Mouse (Mus musculus) stomach, postnatal 0 days (tissue): Measurements from ENCODE around the gene Eif2d. TPM values are rescaled to one million over a fixed set of nuclear protein-coding genes. Genes with fewer than 3 reads are reported as not detected.

ENCODE experiments used
- ATAC-seq: fragments of 200-750 bp; cut with Nextera tagmentation; 2 replicates; pipeline ENCODE4 v1.8.0; 2017; ENCODE audit not compliant: low FRiP score, low TSS enrichment
- DNase-seq: peaks from one replicate; pipeline ENCODE4 v3.0.0-alpha.2; 2016; ENCODE audit warnings: low spot score
- H3K27ac ChIP-seq: fragments of 300-500 bp; sonication (generic); replicated peaks from 2 replicates; pipeline ENCODE4 v1.5.1; 2014; ENCODE audit warnings: mild to moderate bottlenecking, control low read depth
- H3K27me3 ChIP-seq: fragments of 300-500 bp; sonication (generic); 2 replicates; pipeline ENCODE4 v1.6.1; 2014; ENCODE audit warnings: low read length; ENCODE audit not compliant: control insufficient read depth, insufficient read depth
- H3K36me3 ChIP-seq: fragments of 300-500 bp; sonication (generic); 2 replicates; pipeline ENCODE4 v1.6.1; 2014; ENCODE audit warnings: low read length, mixed read lengths; ENCODE audit not compliant: control insufficient read depth, insufficient read depth
- H3K4me1 ChIP-seq: fragments of 300-500 bp; sonication (generic); replicated peaks from 2 replicates; pipeline ENCODE4 v1.6.1; 2014; ENCODE audit warnings: antibody characterized with exemption; ENCODE audit not compliant: control insufficient read depth, insufficient read depth
- H3K4me2 ChIP-seq: fragments of 300-500 bp; sonication (generic); replicated peaks from 2 replicates; pipeline ENCODE4 v1.6.1; 2014; ENCODE audit warnings: low read depth, mild to moderate bottlenecking, control low read depth, moderate library complexity
- H3K4me3 ChIP-seq: fragments of 300-500 bp; sonication (generic); 2 replicates; pipeline ENCODE4 v1.5.1; 2014; ENCODE audit warnings: low read depth, low read length, control low read depth
- H3K9ac ChIP-seq: fragments of 300-500 bp; sonication (generic); 2 replicates; pipeline ENCODE4 v1.6.1; 2014; ENCODE audit warnings: mild to moderate bottlenecking, low read length, control low read depth, mixed read lengths
- H3K9me3 ChIP-seq: fragments of 300-500 bp; sonication (generic); 2 replicates; pipeline ENCODE4 v1.6.1; 2016; ENCODE audit warnings: low read length; ENCODE audit not compliant: control insufficient read depth
- CTCF ChIP-seq: IDR thresholded peaks from 2 replicates; pipeline ENCODE4 v1.5.1; 2016; ENCODE audit warnings: antibody characterized with exemption, low read depth, mild to moderate bottlenecking, moderate library complexity
- EP300 ChIP-seq: optimal IDR thresholded peaks from 2 replicates; pipeline ENCODE3; 2016; ENCODE audit warnings: antibody characterized with exemption
- WGBS: fragments of 180-500 bp; shearing (Covaris S2); extraction: QIAGEN DNeasy Blood & Tissue Kit; methylation state at CpG from one replicate; pipeline ENCODE4 v1.1.7; 2014; 5-methylcytosine and 5-hydroxymethylcytosine counted together
- polyA plus RNA-seq: library from polyadenylated mRNA; unstranded; fragments of >200 nt; fragmentation: Nextera tagmentation; extraction: Ambion mirVana; gene quantifications from 2 replicates; pipeline ENCODE4 v1.2.1, GENCODE M21; 2015

The Eif2d gene
- polyA plus RNA-seq, 1 experiment from 2014 or later = 36.3 TPM

GRCm38 (mm10) chr1:131188655-131189054 lies 35.7 kb downstream of the Eif2d start:
- DNase-seq = no peak
- no peak overlapping the region for H3K27ac ChIP-seq
- no peak for ATAC-seq
- no peak overlapping the region for H3K9ac ChIP-seq
- H3K4me2 ChIP-seq = no peak overlapping the region
- 0 out of 2 replicates have a peak, but pooled peaks cover 2% of the 10 kb centered on the region for H3K4me1 ChIP-seq
- 91% methylated on average over 5 of the region's 5 CpGs for WGBS
- H3K4me3 ChIP-seq = no peak overlapping the region
- H3K36me3 ChIP-seq = no peaks in the 10 kb centered on the region
- H3K9me3 ChIP-seq = no peaks in the 10 kb centered on the region
- no peaks in the 10 kb centered on the region for H3K27me3 ChIP-seq
- TF ChIP-seq EP300 (no peak), CTCF (no peak)

- Histone ChIP-seq H3K27ac (no peak overlapping the region), H3K4me1 (peaks cover 3% of the 10 kb centered on the region; the same call in 1 of the 2 replicates), H3K36me3 (no peaks in the 10 kb centered on the region), H3K9ac (no peak overlapping the region), H3K9me3 (no peaks in the 10 kb centered on the region), H3K27me3 (no peaks in the 10 kb centered on the region), H3K4me2 (no peak overlapping the region), H3K4me3 (no peak overlapping the region)
- ATAC-seq = no peak
- 51% methylated on average over 3 of the region's 3 CpGs for WGBS
- DNase-seq = no peak
- TF ChIP-seq EP300 (no peak), CTCF (no peak)
Measured at GRCm38 (mm10) chr1:131193746-131194145, 40.8 kb downstream of the Eif2d start.

GRCm38 (mm10) chr1:131195653-131196052 lies 42.7 kb downstream of the Eif2d start:
- H3K27ac ChIP-seq = peak overlapping the region; percentile 85
- H3K36me3 ChIP-seq = no peaks in the 10 kb centered on the region
- no peak overlapping the region for H3K4me3 ChIP-seq
- TF ChIP-seq CTCF (no peak), EP300 (no peak)
- H3K27me3 ChIP-seq = no peaks in the 10 kb centered on the region
- H3K4me1 ChIP-seq = peaks cover 7% of the 10 kb centered on the region
- DNase-seq (no peak), ATAC-seq (no peak)
- WGBS = 65% methylated on average over 7 of the region's 7 CpGs
- no peaks in the 10 kb centered on the region for H3K9me3 ChIP-seq
- H3K4me2 ChIP-seq = no peak overlapping the region
- H3K9ac ChIP-seq = 0 out of 2 replicates have a peak overlapping the region, but pooled peaks have one; percentile 27

GRCm38 (mm10) chr1:131196107-131196506 lies 43.1 kb downstream of the Eif2d start:
- Histone ChIP-seq H3K27ac (peak overlapping the region; percentile 85), H3K4me3 (no peak overlapping the region), H3K27me3 (no peaks in the 10 kb centered on the region), H3K4me1 (peaks cover 11% of the 10 kb centered on the region), H3K36me3 (no peaks in the 10 kb centered on the region), H3K9me3 (no peaks in the 10 kb centered on the region), H3K9ac (0 out of 2 replicates have a peak overlapping the region, but pooled peaks have one; percentile 27), H3K4me2 (no peak overlapping the region)
- TF ChIP-seq CTCF = no peak
- TF ChIP-seq EP300 = no peak
- ATAC-seq = no peak
- DNase-seq = no peak
- 26% methylated on average over 2 of the region's 2 CpGs for WGBS

GRCm38 (mm10) chr1:131198417-131198960 lies 45.5 kb downstream of the Eif2d start:
- Histone ChIP-seq H3K9me3 (no peaks in the 10 kb centered on the region), H3K36me3 (no peaks in the 10 kb centered on the region), H3K9ac (no peak overlapping the region), H3K27ac (no peak overlapping the region), H3K27me3 (no peaks in the 10 kb centered on the region), H3K4me2 (no peak overlapping the region), H3K4me3 (no peak overlapping the region), H3K4me1 (peaks cover 11% of the 10 kb centered on the region)
- 65% methylated on average over 9 of the region's 9 CpGs for WGBS
- TF ChIP-seq CTCF (no peak), EP300 (no peak)
- ATAC-seq (no peak), DNase-seq (no peak)

- DNase-seq = no peak
Measured at GRCm38 (mm10) chr1:131199118-131199821, 46.3 kb downstream of the Eif2d start.

More at GRCm38 (mm10) chr1:131199118-131199821, 46.3 kb downstream of the Eif2d start:
- no peaks in the 10 kb centered on the region for H3K36me3 ChIP-seq
- no peaks in the 10 kb centered on the region for H3K27me3 ChIP-seq
- TF ChIP-seq CTCF (no peak), EP300 (no peak)
- H3K4me3 ChIP-seq = no peak overlapping the region; the same call in 1 of the 2 replicates
- WGBS = 69% methylated on average over 18 of the region's 18 CpGs
- H3K9me3 ChIP-seq = no peaks in the 10 kb centered on the region
- H3K9ac ChIP-seq = no peak overlapping the region
- no peak overlapping the region for H3K4me2 ChIP-seq
- H3K27ac ChIP-seq = peak overlapping the region; percentile 65
- no peak for ATAC-seq
- peaks cover 11% of the 10 kb centered on the region for H3K4me1 ChIP-seq
